Mouse (Mus musculus): ENCODE measurements around the gene Psma1.

- TF ChIP-seq CTCF (IDR thresholded peaks at IDR 0.05; ENCODE audit: control insufficient read depth, insufficient read depth, insufficient replicate concordance, low read depth, low read length) (no peak), POLR2A (IDR thresholded peaks at IDR 0.05; ENCODE audit: control insufficient read depth, low read depth, low read length) (no peak)
These were observed 15.8 kb upstream of the Psma1 start for GRCm38 (mm10) chr7:114291461-114292335.

Measured in testis, adult 2 months (tissue).